Mouse (Mus musculus): ENCODE data around the gene E2f3.

- TF ChIP-seq POLR2A (IDR thresholded peaks at IDR 0.05; ENCODE audit: insufficient read depth, low read depth, low read length) (no peak), CTCF (IDR thresholded peaks at IDR 0.05) (no peak), EP300 (IDR thresholded peaks at IDR 0.05; ENCODE audit: insufficient read depth, low read depth, low read length) (no peak)
Measured at GRCm38 (mm10) chr13:30014576-30014975, 28.7 kb upstream of the E2f3 start.
